12 mouse cellular contexts compared by ENCODE assay signal in genomic region chr5:134073512-134074041, GRCm38 (mm10). TPM values are rescaled to one million over a fixed set of nuclear protein-coding genes. Genes with fewer than 3 reads are reported as not detected.
DNase-seq lines count a peak whose midpoint lies in the region; ATAC-seq and TF ChIP-seq lines count a peak whose summit lies in the region.
"Had no signal": no experiment of that assay in that cellular context is flagged by ENCODE, and none has a peak within 500 bp of the region (broad histone marks: within the 10 kb centered on the region; RNA-seq: fewer than 3 reads in every experiment).

No protein-coding gene starts in this region.

- H3K4me1 ChIP-seq in kidney, embryonic 16.5 days (ENCODE audit: insufficient read depth, low read length): peaks cover 12% of the 10 kb centered on the region
- H3K4me1 ChIP-seq in forebrain, postnatal 0 days (ENCODE audit: insufficient read depth): 0 out of 2 replicates have a peak, but pooled peaks cover 3% of the 10 kb centered on the region
- peaks cover 7% of the 10 kb centered on the region; the same call in 1 of the 2 replicates for H3K4me1 ChIP-seq in neural tube, embryonic 14.5 days (ENCODE audit: control insufficient read depth, insufficient read depth, low read length)

- H3K9me3 ChIP-seq in kidney, embryonic 16.5 days (ENCODE audit: low read length): peaks cover 9% of the 10 kb centered on the region
- H3K9me3 ChIP-seq in forebrain, postnatal 0 days (ENCODE audit: low read length): no peaks in the 10 kb centered on the region
- no peaks in the 10 kb centered on the region for H3K9me3 ChIP-seq in neural tube, embryonic 14.5 days (ENCODE audit: control insufficient read depth, low read length)

- H3K4me2 ChIP-seq in kidney, embryonic 16.5 days (replicated peaks; ENCODE audit: low read depth, low read length): no peak overlapping the region
- no peak overlapping the region for H3K4me2 ChIP-seq in forebrain, postnatal 0 days (ENCODE audit: low read depth)
- H3K4me2 ChIP-seq in neural tube, embryonic 14.5 days (ENCODE audit: low read depth, low read length): peak overlapping the region; percentile 23; the same call in 1 of the 2 replicates

- no peak overlapping the region for H3K9ac ChIP-seq in kidney, embryonic 16.5 days (replicated peaks; ENCODE audit: low read length)
- no peak overlapping the region for H3K9ac ChIP-seq in forebrain, postnatal 0 days
- H3K9ac ChIP-seq in neural tube, embryonic 14.5 days (replicated peaks; ENCODE audit: low read depth, low read length): no peak overlapping the region

- 9% methylated on average over 17 of the region's 17 CpGs for WGBS in kidney, embryonic 16.5 days
- 39% methylated on average over 17 of the region's 17 CpGs for WGBS in forebrain, postnatal 0 days
- WGBS in neural tube, embryonic 14.5 days: 6% methylated on average over 17 of the region's 17 CpGs

- no peak for DNase-seq in kidney, postnatal 25 days
- DNase-seq in right cerebral cortex, postnatal 14 days: peak; percentile 14
- no peak for DNase-seq in right cerebral cortex, postnatal 25 days
- peak; percentile 58 for DNase-seq in forebrain, postnatal 0 days
- DNase-seq in left cerebral cortex, adult 11 months (ENCODE audit: low spot score): no peak
- DNase-seq: kidney, adult 8-10 months; spleen, adult 18-20 months; thymus, postnatal 14 days had no signal

- H3K27me3 ChIP-seq in kidney, embryonic 16.5 days (ENCODE audit: insufficient read depth, low read length): no peaks in the 10 kb centered on the region
- H3K27me3 ChIP-seq in forebrain, postnatal 0 days (ENCODE audit: insufficient read depth, low read length): no peaks in the 10 kb centered on the region
- no peaks in the 10 kb centered on the region for H3K27me3 ChIP-seq in neural tube, embryonic 14.5 days (ENCODE audit: control insufficient read depth, insufficient read depth, low read length)

- H3K36me3 ChIP-seq in kidney, embryonic 16.5 days (ENCODE audit: insufficient read depth, low read length): no peaks in the 10 kb centered on the region
- no peaks in the 10 kb centered on the region for H3K36me3 ChIP-seq in forebrain, postnatal 0 days (ENCODE audit: insufficient read depth)
- no peaks in the 10 kb centered on the region for H3K36me3 ChIP-seq in neural tube, embryonic 14.5 days (ENCODE audit: control insufficient read depth, insufficient read depth, low read length)

- no peak overlapping the region for H3K27ac ChIP-seq in kidney, embryonic 16.5 days (ENCODE audit: low read length)
- no peak overlapping the region for H3K27ac ChIP-seq in forebrain, postnatal 0 days (ENCODE audit: low read depth, low read length)
- peak overlapping the region; percentile 66 for H3K27ac ChIP-seq in neural tube, embryonic 14.5 days (ENCODE audit: low read depth, low read length)

- TF ChIP-seq CTCF in forebrain, postnatal 0 days (IDR thresholded peaks at IDR 0.05; ENCODE audit: low read depth): no peak

- no peak overlapping the region for H3K4me3 ChIP-seq in kidney, embryonic 16.5 days (ENCODE audit: low read length)
- no peak overlapping the region for H3K4me3 ChIP-seq in forebrain, postnatal 0 days (ENCODE audit: low read depth, low read length)
- no peak overlapping the region for H3K4me3 ChIP-seq in neural tube, embryonic 14.5 days (ENCODE audit: low read depth, low read length)
- H3K4me3 ChIP-seq: myocyte had no signal

- peak; percentile 78 for ATAC-seq in kidney, embryonic 16.5 days (ENCODE audit: low FRiP score, low TSS enrichment)
- ATAC-seq in forebrain, postnatal 0 days: peak; percentile 84
- ATAC-seq in neural tube, embryonic 14.5 days (ENCODE audit: low read depth): peak; percentile 92
- no peak for ATAC-seq in inflammation-experienced regulatory T-cells, adult 6 months

RNA-seq across cellular contexts. Expression of gene Castor2, which starts 25.9 kb away (rescaled TPM):
- polyA plus RNA-seq in kidney, embryonic 16.5 days (2015; fragmentation: Nextera tagmentation; extraction: Ambion mirVana): 14.0 and 15.2 TPM in 2 replicates
- total RNA-seq in forebrain, postnatal 0 days (2014; rRNA removed): 16.8 and 19.3 TPM in 2 replicates
- polyA plus RNA-seq in forebrain, postnatal 0 days (2015; fragmentation: Nextera tagmentation; extraction: Ambion mirVana): 18.9 and 21.9 TPM in 2 replicates
- polyA plus RNA-seq in neural tube, embryonic 14.5 days (2014; fragmentation: Nextera tagmentation; extraction: Ambion mirVana): 28.8 and 30.5 TPM in 2 replicates
- polyA plus RNA-seq in inflammation-experienced regulatory T-cells, adult 6 months (2017; shearing (Covaris generic)): 1 to 10 TPM; 1.6 to 6.5 (median 5.4) TPM

Comparison
In these comparisons a context has a peak if more than half of its experiments do, and no peak if none do; other contexts are left out.
1. DNase-seq: peak in right cerebral cortex, postnatal 14 days (single experiment) and forebrain, postnatal 0 days (single experiment); none in kidney, postnatal 25 days (0 of 2), right cerebral cortex, postnatal 25 days (single experiment) and left cerebral cortex, adult 11 months (single experiment).